19 mouse cellular contexts compared by ENCODE assay signal in genomic region chr19:17396802-17397201, GRCm38 (mm10). TPM values are rescaled to one million over a fixed set of nuclear protein-coding genes. Genes with fewer than 3 reads are reported as not detected.
DNase-seq lines count a peak whose midpoint lies in the region; ATAC-seq and TF ChIP-seq lines count a peak whose summit lies in the region.
"Had no signal": no experiment of that assay in that cellular context is flagged by ENCODE, and none has a peak within 500 bp of the region (broad histone marks: within the 10 kb centered on the region; RNA-seq: fewer than 3 reads in every experiment).

No protein-coding gene starts in this region.

- TF ChIP-seq POLR2A in MEL (IDR thresholded peaks at IDR 0.05; ENCODE audit: control insufficient read depth in 1 of 2, insufficient read depth in 1 of 2, low read depth in 1 of 2, low read length in 2 of 2, poor library complexity in 1 of 2), result no peak
- no peak for TF ChIP-seq POLR2A in cerebellum, adult 2 months (IDR thresholded peaks at IDR 0.05; ENCODE audit: borderline replicate concordance, insufficient read depth, low read length)

- ATAC-seq in liver, embryonic 12.5 days, result no peak
- no peak for ATAC-seq in liver, postnatal 0 days
- ATAC-seq in heart, postnatal 0 days (ENCODE audit: insufficient read depth, low read depth), result no peak

- no peak for TF ChIP-seq CTCF in liver, postnatal 0 days (IDR thresholded peaks at IDR 0.05; ENCODE audit: low read depth)
- no peak for TF ChIP-seq CTCF in MEL (IDR thresholded peaks at IDR 0.05 in 2 of 3, conservative IDR thresholded peaks at IDR 0.05 in 1 of 3; ENCODE audit: control insufficient read depth in 1 of 3, insufficient read depth in 1 of 3, low read depth in 2 of 3, low read length in 3 of 3, poor library complexity in 1 of 3, severe bottlenecking in 1 of 3)
- TF ChIP-seq CTCF in heart, postnatal 0 days (IDR thresholded peaks at IDR 0.05; ENCODE audit: low read depth), result no peak
- no peak for TF ChIP-seq CTCF in cerebellum, adult 2 months (IDR thresholded peaks at IDR 0.05; ENCODE audit: borderline replicate concordance, insufficient read depth, low read depth, low read length)

- H3K4me2 ChIP-seq in liver, embryonic 12.5 days, result no peak overlapping the region
- no peak overlapping the region for H3K4me2 ChIP-seq in liver, postnatal 0 days (ENCODE audit: low read depth, low read length)
- no peak overlapping the region for H3K4me2 ChIP-seq in heart, postnatal 0 days (ENCODE audit: low read depth, low read length)
- H3K4me2 ChIP-seq: forebrain, embryonic 12.5 days; limb, embryonic 15.5 days; lung, embryonic 14.5 days; neural tube, embryonic 13.5 days had no signal

- H3K4me1 ChIP-seq in heart, embryonic 10.5 days, result peaks cover 5% of the 10 kb centered on the region; the same call in 1 of the 2 replicates
- peaks cover 32% of the 10 kb centered on the region for H3K4me1 ChIP-seq in liver, embryonic 12.5 days
- peaks cover 20% of the 10 kb centered on the region for H3K4me1 ChIP-seq in liver, postnatal 0 days (ENCODE audit: insufficient read depth)
- peaks cover 3 to 24% of the 10 kb centered on the region in 2 experiments; a peak in 3 of 4 replicates for H3K4me1 ChIP-seq in MEL (ENCODE audit: control insufficient read depth in 1 of 2, insufficient read depth in 2 of 2, low read length in 2 of 2)
- H3K4me1 ChIP-seq in heart, postnatal 0 days (ENCODE audit: control insufficient read depth, insufficient read depth), result peaks cover 16% of the 10 kb centered on the region
- peaks cover 5% of the 10 kb centered on the region for H3K4me1 ChIP-seq in cerebellum, adult 2 months (ENCODE audit: control insufficient read depth, insufficient read depth, low read length)
- peaks cover 9% of the 10 kb centered on the region for H3K4me1 ChIP-seq in hindbrain, embryonic 10.5 days (replicated peaks)

- peak; percentile 93 for DNase-seq in heart, adult 11 months
- DNase-seq in heart, embryonic 10.5 days (ENCODE audit: low spot score), result no peak
- DNase-seq in liver, postnatal 0 days, result no peak
- DNase-seq in MEL (ENCODE audit: low read depth, low spot score), result peak; percentile 61
- DNase-seq in heart, postnatal 0 days (ENCODE audit: low spot score), result peak; percentile 39
- no peak for DNase-seq in cerebellum, adult 2 months
- DNase-seq in hindbrain, embryonic 10.5 days (ENCODE audit: low spot score), result no peak
- DNase-seq: cerebellum, adult 8-10 months; gastrocnemius, postnatal 36 days; kidney, adult 8-10 months; kidney, postnatal 25 days; lung, embryonic 14.5 days; midbrain, embryonic 14.5 days had no signal

- no peak overlapping the region for H3K27ac ChIP-seq in heart, embryonic 10.5 days
- no peak overlapping the region; the same call in 1 of the 2 replicates for H3K27ac ChIP-seq in liver, embryonic 12.5 days
- H3K27ac ChIP-seq in liver, postnatal 0 days (ENCODE audit: low read depth), result no peak overlapping the region
- H3K27ac ChIP-seq in MEL (ENCODE audit: control insufficient read depth, low read depth, low read length), result peak overlapping the region; percentile 57
- H3K27ac ChIP-seq in heart, postnatal 0 days (ENCODE audit: low read depth), result peak overlapping the region; percentile 57
- no peak overlapping the region for H3K27ac ChIP-seq in cerebellum, adult 2 months (ENCODE audit: insufficient read depth, low read length)
- no peak overlapping the region for H3K27ac ChIP-seq in hindbrain, embryonic 10.5 days
- H3K27ac ChIP-seq: forebrain, embryonic 12.5 days; limb, embryonic 15.5 days; neural tube, embryonic 13.5 days; stomach, postnatal 0 days had no signal

- H3K27me3 ChIP-seq in heart, embryonic 10.5 days (ENCODE audit: insufficient read depth, poor library complexity, severe bottlenecking), result peaks cover 14% of the 10 kb centered on the region
- H3K27me3 ChIP-seq in liver, embryonic 12.5 days (replicated peaks), result no peaks in the 10 kb centered on the region
- no peaks in the 10 kb centered on the region for H3K27me3 ChIP-seq in liver, postnatal 0 days (ENCODE audit: insufficient read depth, low read length)
- H3K27me3 ChIP-seq in MEL (ENCODE audit: control insufficient read depth in 1 of 2, insufficient read depth in 2 of 2, low read length in 2 of 2), result no peaks in the 10 kb centered on the region
- H3K27me3 ChIP-seq in heart, postnatal 0 days (ENCODE audit: control insufficient read depth, insufficient read depth, low read length), result no peaks in the 10 kb centered on the region
- no peaks in the 10 kb centered on the region for H3K27me3 ChIP-seq in cerebellum, adult 2 months (ENCODE audit: control insufficient read depth, insufficient read depth, low read length)
- H3K27me3 ChIP-seq in hindbrain, embryonic 10.5 days (ENCODE audit: insufficient read depth, poor library complexity, severe bottlenecking), result peaks cover 18% of the 10 kb centered on the region
- H3K27me3 ChIP-seq: limb, embryonic 15.5 days; megakaryocyte, embryonic 14.5 days had no signal

- peaks cover 9% of the 10 kb centered on the region for H3K79me2 ChIP-seq in MEL (ENCODE audit: control insufficient read depth, insufficient read depth, low read length, poor library complexity)

- H3K4me3 ChIP-seq in heart, embryonic 10.5 days, result no peak overlapping the region
- no peak overlapping the region for H3K4me3 ChIP-seq in liver, embryonic 12.5 days
- H3K4me3 ChIP-seq in liver, postnatal 0 days (ENCODE audit: low read depth, low read length), result no peak overlapping the region
- H3K4me3 ChIP-seq in MEL (ENCODE audit: control insufficient read depth in 1 of 2, insufficient read depth in 1 of 2, low read depth in 2 of 2, low read length in 2 of 2), result peak overlapping the region in 1 of 2 experiments; percentile 28; a peak in 1 of 4 replicates
- H3K4me3 ChIP-seq in heart, postnatal 0 days (ENCODE audit: low read depth, low read length), result no peak overlapping the region
- no peak overlapping the region for H3K4me3 ChIP-seq in cerebellum, adult 2 months (replicated peaks; ENCODE audit: insufficient read depth, low read depth, low read length)
- no peak overlapping the region for H3K4me3 ChIP-seq in hindbrain, embryonic 10.5 days
- H3K4me3 ChIP-seq: forebrain, embryonic 12.5 days; limb, embryonic 15.5 days; megakaryocyte, embryonic 14.5 days; neural tube, embryonic 13.5 days had no signal

- TF ChIP-seq EP300 in liver, postnatal 0 days (IDR thresholded peaks at IDR 0.05; ENCODE audit: low read depth), result no peak
- peak in 1 of 2 experiments; percentile 31; a peak in 1 of 4 replicates for TF ChIP-seq EP300 in MEL (IDR thresholded peaks at IDR 0.05; ENCODE audit: low read depth in 1 of 2, low read length in 2 of 2)
- peak; percentile 48; the same call in 1 of the 2 replicates for TF ChIP-seq EP300 in heart, postnatal 0 days (IDR thresholded peaks at IDR 0.05; ENCODE audit: low read depth)

- TF ChIP-seq RAD21 in MEL (IDR thresholded peaks at IDR 0.05; ENCODE audit: low read depth, low read length), result no peak

- H3K36me3 ChIP-seq in heart, embryonic 10.5 days, result peaks cover 30% of the 10 kb centered on the region
- H3K36me3 ChIP-seq in liver, embryonic 12.5 days, result peaks cover 58% of the 10 kb centered on the region
- H3K36me3 ChIP-seq in liver, postnatal 0 days (replicated peaks; ENCODE audit: insufficient read depth, low read length), result peaks cover 22% of the 10 kb centered on the region
- H3K36me3 ChIP-seq in MEL (ENCODE audit: control insufficient read depth in 1 of 2, insufficient read depth in 2 of 2, low read length in 2 of 2), result peaks cover 2 to 22% of the 10 kb centered on the region in 2 experiments
- H3K36me3 ChIP-seq in heart, postnatal 0 days (replicated peaks; ENCODE audit: control insufficient read depth, insufficient read depth, low read length), result peaks cover 38% of the 10 kb centered on the region
- H3K36me3 ChIP-seq in hindbrain, embryonic 10.5 days, result peaks cover 41% of the 10 kb centered on the region

- 0 out of 2 replicates have a peak overlapping the region, but pooled peaks have one; percentile 19 for H3K9ac ChIP-seq in liver, embryonic 12.5 days
- H3K9ac ChIP-seq in liver, postnatal 0 days (replicated peaks), result no peak overlapping the region
- peak overlapping the region; percentile 45 for H3K9ac ChIP-seq in MEL (ENCODE audit: control insufficient read depth, low read depth, low read length, poor library complexity, severe bottlenecking)
- no peak overlapping the region for H3K9ac ChIP-seq in heart, postnatal 0 days (replicated peaks; ENCODE audit: low read depth, low read length)
- H3K9ac ChIP-seq: forebrain, embryonic 12.5 days; limb, embryonic 15.5 days; lung, embryonic 14.5 days; neural tube, embryonic 13.5 days had no signal

- no peaks in the 10 kb centered on the region for H3K9me3 ChIP-seq in heart, embryonic 10.5 days
- H3K9me3 ChIP-seq in liver, embryonic 12.5 days (replicated peaks), result no peaks in the 10 kb centered on the region
- no peaks in the 10 kb centered on the region for H3K9me3 ChIP-seq in liver, postnatal 0 days (ENCODE audit: low read length)
- H3K9me3 ChIP-seq in MEL (replicated peaks; ENCODE audit: insufficient read depth, low read length), result no peaks in the 10 kb centered on the region
- H3K9me3 ChIP-seq in heart, postnatal 0 days (replicated peaks; ENCODE audit: control insufficient read depth, low read length), result no peaks in the 10 kb centered on the region
- H3K9me3 ChIP-seq in hindbrain, embryonic 10.5 days, result no peaks in the 10 kb centered on the region
- H3K9me3 ChIP-seq: forebrain, embryonic 12.5 days; limb, embryonic 15.5 days; megakaryocyte, embryonic 14.5 days; neural tube, embryonic 13.5 days had no signal

- 58% methylated on average over 4 of the region's 4 CpGs for WGBS in heart, embryonic 10.5 days
- WGBS in liver, embryonic 12.5 days (ENCODE audit: insufficient replicate concordance), result 46% methylated on average over 4 of the region's 4 CpGs
- 40% methylated on average over 4 of the region's 4 CpGs for WGBS in liver, postnatal 0 days (ENCODE audit: insufficient replicate concordance)
- WGBS in heart, postnatal 0 days, result 58% methylated on average over 4 of the region's 4 CpGs
- 94% methylated on average over 4 of the region's 4 CpGs for WGBS in cerebellum, adult 2 months
- 88% methylated on average over 4 of the region's 4 CpGs for WGBS in hindbrain, embryonic 10.5 days

RNA-seq across cellular contexts. Expression of gene Rfk, which starts 3.0 kb away (rescaled TPM):
- polyA plus RNA-seq in heart, embryonic 10.5 days (2016; fragmentation: Nextera tagmentation; extraction: Ambion mirVana), result 52.6 and 57.7 TPM in 2 replicates
- polyA plus RNA-seq in liver, embryonic 12.5 days (2016; fragmentation: Nextera tagmentation; extraction: Ambion mirVana), result 79.8 and 85.5 TPM in 2 replicates
- polyA plus RNA-seq in liver, postnatal 0 days (2015; fragmentation: Nextera tagmentation; extraction: Ambion mirVana), result 59.9 and 61.9 TPM in 2 replicates
- 16.2 and 18.2 TPM in 2 replicates for total RNA-seq in MEL (2012; rRNA removed)
- 10 to 100 TPM in 1 of 2 experiments, not detected in 1; 39.7 TPM for polyA plus RNA-seq in MEL (2012; ENCODE audit: insufficient read depth in 1 of 2, insufficient read length in 2 of 2, low read depth in 1 of 2, low replicate concordance in 2 of 2, missing spikeins in 1 of 2)
- 51.0 and 59.2 TPM in 2 replicates for total RNA-seq in heart, postnatal 0 days (2014; rRNA removed; ENCODE audit: low replicate concordance)
- polyA plus RNA-seq in heart, postnatal 0 days (2015; fragmentation: Nextera tagmentation; extraction: Ambion mirVana), result 66.2 and 68.4 TPM in 2 replicates
- 66.8 and 72.6 TPM in 2 replicates for polyA plus RNA-seq in cerebellum, adult 2 months (2012; rRNA removed)
- 69.1 and 71.0 TPM in 2 replicates for polyA plus RNA-seq in hindbrain, embryonic 10.5 days (2016; fragmentation: Nextera tagmentation; extraction: Ambion mirVana)

RNA-seq across cellular contexts. Expression of gene Gcnt1, which starts 24.2 kb away (rescaled TPM):
- 7.7 and 9.4 TPM in 2 replicates for polyA plus RNA-seq in heart, embryonic 10.5 days (2016; fragmentation: Nextera tagmentation; extraction: Ambion mirVana)
- 25.2 and 25.9 TPM in 2 replicates for polyA plus RNA-seq in liver, embryonic 12.5 days (2016; fragmentation: Nextera tagmentation; extraction: Ambion mirVana)
- polyA plus RNA-seq in liver, postnatal 0 days (2015; fragmentation: Nextera tagmentation; extraction: Ambion mirVana), result 5.8 and 7.1 TPM in 2 replicates
- total RNA-seq in MEL (2012; rRNA removed), result 0.13 TPM in 1 of 2 replicates, not detected in the other
- under 1 TPM in 1 of 2 experiments, not detected in 1; 0.22 TPM for polyA plus RNA-seq in MEL (2012; ENCODE audit: insufficient read depth in 1 of 2, insufficient read length in 2 of 2, low read depth in 1 of 2, low replicate concordance in 2 of 2, missing spikeins in 1 of 2)
- 4.3 and 9.9 TPM in 2 replicates for total RNA-seq in heart, postnatal 0 days (2014; rRNA removed; ENCODE audit: low replicate concordance)
- 2.5 and 3.2 TPM in 2 replicates for polyA plus RNA-seq in heart, postnatal 0 days (2015; fragmentation: Nextera tagmentation; extraction: Ambion mirVana)
- polyA plus RNA-seq in cerebellum, adult 2 months (2012; rRNA removed), result 3.9 and 4.1 TPM in 2 replicates
- polyA plus RNA-seq in hindbrain, embryonic 10.5 days (2016; fragmentation: Nextera tagmentation; extraction: Ambion mirVana), result 3.7 and 4.9 TPM in 2 replicates

Comparison
In these comparisons a context has a peak if more than half of its experiments do, and no peak if none do; other contexts are left out.
1. DNase-seq: peak in heart, adult 11 months (single experiment), MEL (single experiment) and heart, postnatal 0 days (single experiment); none in heart, embryonic 10.5 days (single experiment), liver, postnatal 0 days (single experiment), cerebellum, adult 2 months (0 of 2) and hindbrain, embryonic 10.5 days (single experiment).
2. H3K27ac ChIP-seq: peak in MEL (single experiment) and heart, postnatal 0 days (single experiment); none in heart, embryonic 10.5 days (single experiment), liver, embryonic 12.5 days (single experiment), liver, postnatal 0 days (single experiment), cerebellum, adult 2 months (single experiment) and hindbrain, embryonic 10.5 days (single experiment).
3. H3K9ac ChIP-seq: peak in liver, embryonic 12.5 days (single experiment) and MEL (single experiment); none in liver, postnatal 0 days (single experiment) and heart, postnatal 0 days (single experiment).